Mouse (Mus musculus) lung, adult 2 months (tissue): Measurements from ENCODE around the gene Adgrl3.

ENCODE experiments used
- CTCF ChIP-seq: fragments of 200-500 bp; IDR thresholded peaks from 2 replicates; pipeline ENCODE4 v1.5.1; 2011; ENCODE audit warnings: mild to moderate bottlenecking, low read length, control low read depth; ENCODE audit not compliant: insufficient read depth
- POLR2A ChIP-seq: fragments of 200-500 bp; IDR thresholded peaks from 2 replicates; pipeline ENCODE4 v1.6.1; 2011; ENCODE audit warnings: low read depth, mild to moderate bottlenecking, control low read depth, low read length, borderline replicate concordance; ENCODE audit errors: extremely low read depth

- TF ChIP-seq CTCF (no peak), POLR2A (no peak)
These were observed 603.9 kb downstream of the Adgrl3 start for GRCm38 (mm10) chr5:81623846-81624245.
